8 mouse cellular contexts compared by ENCODE assay signal in the genomic region with DNA sequence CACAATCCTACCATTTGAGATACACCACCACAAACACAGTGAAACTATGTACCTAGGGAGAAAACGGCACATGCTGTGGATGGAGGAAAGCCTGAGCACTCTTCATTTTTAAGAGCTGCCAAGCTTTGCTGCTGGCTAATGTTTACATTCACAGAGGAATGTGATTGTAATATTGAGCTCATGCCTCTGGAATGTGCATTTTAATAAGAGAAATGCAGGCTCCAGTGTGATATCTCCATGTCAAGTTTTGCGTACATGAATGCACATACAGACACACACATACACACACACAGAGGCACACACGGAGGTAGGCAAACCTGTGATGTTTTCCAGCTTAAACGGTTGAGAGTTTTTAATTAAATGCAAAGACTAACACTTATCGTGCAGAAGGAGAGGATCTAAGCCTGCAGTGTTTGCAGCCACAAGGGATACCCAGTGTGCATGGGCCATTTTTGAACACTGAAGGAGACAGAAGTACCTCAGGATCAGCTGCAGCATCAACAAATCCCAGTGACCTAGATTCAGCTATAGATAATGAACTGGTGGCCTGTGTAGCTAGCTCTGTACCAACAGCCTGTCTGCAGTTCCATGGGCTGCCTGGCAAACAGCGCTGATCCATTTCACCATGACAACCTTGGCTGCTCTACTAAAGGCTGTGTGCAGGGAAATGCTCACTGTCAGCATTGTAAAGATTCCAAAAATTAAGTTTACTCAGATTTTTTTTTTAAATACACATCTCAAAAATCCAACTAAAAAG.
DNase-seq lines count a peak whose midpoint lies in the region; ATAC-seq and TF ChIP-seq lines count a peak whose summit lies in the region.

No protein-coding gene starts in this region.

- H3K9me3 ChIP-seq in liver, postnatal 0 days (ENCODE audit: low read length): no peaks in the 10 kb centered on the region
- no peaks in the 10 kb centered on the region for H3K9me3 ChIP-seq in embryonic facial prominence, embryonic 10.5 days
- no peaks in the 10 kb centered on the region for H3K9me3 ChIP-seq in intestine, embryonic 15.5 days
- no peaks in the 10 kb centered on the region for H3K9me3 ChIP-seq in midbrain, embryonic 11.5 days (ENCODE audit: control insufficient read depth, low read length)

- no peak overlapping the region for H3K27ac ChIP-seq in liver, postnatal 0 days (ENCODE audit: low read depth)
- peak overlapping the region; percentile 71 for H3K27ac ChIP-seq in embryonic facial prominence, embryonic 10.5 days (replicated peaks)
- H3K27ac ChIP-seq in intestine, embryonic 15.5 days: peak overlapping the region; percentile 58; the same call in 1 of the 2 replicates
- H3K27ac ChIP-seq in midbrain, embryonic 11.5 days (ENCODE audit: low read depth, low read length): peak overlapping the region; percentile 4; the same call in 1 of the 2 replicates

- H3K4me2 ChIP-seq in liver, postnatal 0 days (ENCODE audit: low read depth, low read length): no peak overlapping the region
- H3K4me2 ChIP-seq in intestine, embryonic 15.5 days (replicated peaks): no peak overlapping the region
- H3K4me2 ChIP-seq in midbrain, embryonic 11.5 days: no peak overlapping the region

- no peak overlapping the region for H3K4me3 ChIP-seq in liver, postnatal 0 days (ENCODE audit: low read depth, low read length)
- no peak overlapping the region for H3K4me3 ChIP-seq in embryonic facial prominence, embryonic 10.5 days
- no peak overlapping the region for H3K4me3 ChIP-seq in intestine, embryonic 15.5 days (replicated peaks)
- no peak overlapping the region for H3K4me3 ChIP-seq in midbrain, embryonic 11.5 days (ENCODE audit: low read depth, low read length)

- ATAC-seq in liver, postnatal 0 days: peak; percentile 80
- ATAC-seq in intestine, embryonic 15.5 days: peak; percentile 79
- ATAC-seq in midbrain, embryonic 11.5 days (ENCODE audit: low FRiP score): peak; percentile 80
- no peak for ATAC-seq in CD4-positive, CD25-positive, alpha-beta regulatory T cell, adult 4 months

- TF ChIP-seq CTCF in liver, postnatal 0 days (IDR thresholded peaks at IDR 0.05; ENCODE audit: low read depth): no peak

- TF ChIP-seq EP300 in liver, postnatal 0 days (IDR thresholded peaks at IDR 0.05; ENCODE audit: low read depth): no peak

- H3K9ac ChIP-seq in liver, postnatal 0 days (replicated peaks): no peak overlapping the region
- no peak overlapping the region for H3K9ac ChIP-seq in intestine, embryonic 15.5 days
- no peak overlapping the region for H3K9ac ChIP-seq in midbrain, embryonic 11.5 days (ENCODE audit: low read length)

- no peaks in the 10 kb centered on the region for H3K27me3 ChIP-seq in liver, postnatal 0 days (ENCODE audit: insufficient read depth, low read length)
- H3K27me3 ChIP-seq in embryonic facial prominence, embryonic 10.5 days (replicated peaks; ENCODE audit: low read depth, poor library complexity, severe bottlenecking): no peaks in the 10 kb centered on the region
- H3K27me3 ChIP-seq in intestine, embryonic 15.5 days (replicated peaks): no peaks in the 10 kb centered on the region
- no peaks in the 10 kb centered on the region for H3K27me3 ChIP-seq in midbrain, embryonic 11.5 days (ENCODE audit: control insufficient read depth, insufficient read depth, low read length)

- DNase-seq in liver, postnatal 0 days: peak; percentile 29
- no peak for DNase-seq in liver
- peak; percentile 12 for DNase-seq in embryonic facial prominence, embryonic 10.5 days (ENCODE audit: low spot score)
- peak; percentile 92 for DNase-seq in midbrain, embryonic 11.5 days (ENCODE audit: low spot score, missing footprints)
- DNase-seq in urinary bladder, postnatal 25 days (ENCODE audit: low spot score): no peak
- no peak for DNase-seq in adrenal gland, postnatal 25 days

- H3K4me1 ChIP-seq in liver, postnatal 0 days (ENCODE audit: insufficient read depth): peaks cover 6% of the 10 kb centered on the region
- peaks cover 23% of the 10 kb centered on the region for H3K4me1 ChIP-seq in embryonic facial prominence, embryonic 10.5 days
- H3K4me1 ChIP-seq in intestine, embryonic 15.5 days (replicated peaks): peaks cover 7% of the 10 kb centered on the region; the same call in 1 of the 2 replicates
- peaks cover 3% of the 10 kb centered on the region; the same call in 1 of the 2 replicates for H3K4me1 ChIP-seq in midbrain, embryonic 11.5 days (ENCODE audit: control insufficient read depth, insufficient read depth, low read length)

- H3K36me3 ChIP-seq in liver, postnatal 0 days (replicated peaks; ENCODE audit: insufficient read depth, low read length): no peaks in the 10 kb centered on the region
- no peaks in the 10 kb centered on the region for H3K36me3 ChIP-seq in embryonic facial prominence, embryonic 10.5 days (replicated peaks)
- no peaks in the 10 kb centered on the region for H3K36me3 ChIP-seq in intestine, embryonic 15.5 days
- no peaks in the 10 kb centered on the region for H3K36me3 ChIP-seq in midbrain, embryonic 11.5 days (ENCODE audit: control insufficient read depth, insufficient read depth, low read length)

- WGBS in liver, postnatal 0 days (ENCODE audit: insufficient replicate concordance): 73% methylated on average over 6 of the region's 6 CpGs
- WGBS in embryonic facial prominence, embryonic 10.5 days: 76% methylated on average over 6 of the region's 6 CpGs
- WGBS in intestine, embryonic 15.5 days: 39% methylated on average over 6 of the region's 6 CpGs
- WGBS in midbrain, embryonic 11.5 days: 69% methylated on average over 6 of the region's 6 CpGs

Comparison
In these comparisons a context has a peak if more than half of its experiments do, and no peak if none do; other contexts are left out.
1. DNase-seq: peak in liver, postnatal 0 days (single experiment), embryonic facial prominence, embryonic 10.5 days (single experiment) and midbrain, embryonic 11.5 days (single experiment); none in liver (single experiment), urinary bladder, postnatal 25 days (single experiment) and adrenal gland, postnatal 25 days (single experiment).